Mouse (Mus musculus): ENCODE measurements around the gene Gm45799. TPM values are rescaled to one million over a fixed set of nuclear protein-coding genes. Genes with fewer than 3 reads are reported as not detected.

Gm45799 gene
- 16.7 TPM for polyA plus RNA-seq (2014; fragmentation: Illumina TruSeq; extraction: RNeasy Lipid Tissue Mini Kit (QIAGEN cat#74804); ENCODE audit: insufficient read depth, low read depth, low replicate concordance)

DNA sequence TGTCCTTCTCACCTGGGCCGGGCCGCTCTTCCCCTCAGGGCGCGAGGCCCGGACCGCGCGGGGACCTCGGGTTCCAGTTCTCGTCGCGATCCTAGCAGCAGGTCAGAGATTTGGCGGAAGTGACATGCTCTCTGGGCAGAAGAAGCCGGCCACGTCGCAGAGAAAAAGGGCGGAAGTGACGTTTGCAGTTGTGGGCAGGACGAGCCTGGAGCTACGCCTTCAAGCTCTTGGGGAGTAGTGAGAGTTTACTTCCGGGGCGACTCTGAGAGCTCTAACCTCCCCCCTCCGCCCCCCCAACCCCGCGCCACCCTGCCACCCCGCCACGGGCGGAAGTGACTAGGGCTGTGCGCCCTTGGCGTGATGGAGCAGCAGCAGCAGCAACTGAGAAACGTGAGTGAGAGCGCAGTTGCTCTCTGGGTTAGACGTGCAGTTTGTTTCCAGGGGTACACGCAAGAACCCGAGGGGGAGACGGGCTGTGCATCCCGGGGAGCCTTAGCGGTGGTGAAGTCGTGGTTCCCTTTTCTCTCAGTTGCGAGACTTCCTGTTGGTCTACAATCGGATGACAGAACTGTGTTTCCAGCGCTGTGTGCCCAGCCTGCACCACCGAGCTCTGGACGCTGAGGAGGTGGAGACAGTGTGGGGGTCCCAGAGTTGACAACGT lies at the start of gene Gm45799, which contains the start of gene Arfip2:
Gm45799 (plus strand) TSS at position 320 of the 661 bp plus-strand sequence.
Arfip2 (minus strand) TSS at position 184 of the 661 bp plus-strand sequence.

DNA sequence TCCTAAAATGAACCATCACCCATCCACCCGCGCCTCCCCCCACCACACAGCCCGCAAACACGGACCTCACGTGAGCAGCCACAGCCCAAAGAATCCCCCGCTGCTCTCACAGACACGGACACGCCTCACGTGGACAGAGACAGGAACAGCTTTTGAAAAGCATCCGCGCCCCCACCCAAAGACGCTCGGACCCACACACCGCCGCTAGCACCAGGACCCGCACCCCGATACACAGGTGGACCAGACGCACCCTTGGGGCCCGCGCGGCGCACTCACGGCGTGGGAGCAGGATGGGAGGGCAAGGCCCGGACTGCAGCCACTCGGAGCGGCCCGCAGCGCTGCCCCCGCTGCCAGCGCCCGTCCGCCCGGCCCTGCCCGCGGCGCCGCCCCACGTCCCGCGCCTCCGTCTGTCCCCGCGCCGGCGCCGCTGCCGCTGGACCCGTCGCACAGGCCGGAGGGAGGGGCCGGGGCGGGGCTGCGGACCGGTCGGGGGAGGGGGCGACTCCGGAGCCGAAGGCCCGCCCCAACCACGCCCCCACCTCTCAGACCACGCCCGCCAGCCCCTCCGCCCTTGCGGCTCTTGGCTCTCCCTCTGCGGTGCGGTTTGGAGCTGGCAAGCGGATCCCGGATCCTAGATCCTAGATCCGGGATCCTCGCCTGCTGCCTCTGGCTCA lies 7.1 kb upstream of the Gm45799 start, which contains the start of gene Trim3:
Trim3 (minus strand) TSS at position 445 of the 674 bp plus-strand sequence.

DNA sequence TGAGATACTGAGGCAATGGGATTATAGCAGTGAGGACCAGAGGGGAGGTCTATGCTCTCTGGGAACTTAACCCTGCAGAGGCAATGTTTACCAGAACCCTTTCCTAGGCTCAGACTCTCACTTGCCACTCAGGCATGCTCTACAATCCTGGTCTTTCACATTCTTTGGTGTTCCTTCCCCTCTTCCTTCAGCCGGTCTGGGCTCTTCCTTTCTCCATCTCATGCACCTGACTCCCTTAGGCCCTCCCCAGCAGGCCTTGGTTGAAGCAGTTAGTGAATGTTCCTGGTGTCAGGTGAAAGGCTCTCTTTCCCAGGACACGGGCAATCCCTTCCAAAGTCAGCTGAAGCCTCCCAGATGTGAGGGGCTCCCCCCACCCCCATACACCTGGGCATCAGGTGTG lies 596 bp upstream of the Gm45799 start, which contains the start of gene Timm10b:
Timm10b (plus strand) TSS at position 301 of the 400 bp plus-strand sequence.

DNA sequence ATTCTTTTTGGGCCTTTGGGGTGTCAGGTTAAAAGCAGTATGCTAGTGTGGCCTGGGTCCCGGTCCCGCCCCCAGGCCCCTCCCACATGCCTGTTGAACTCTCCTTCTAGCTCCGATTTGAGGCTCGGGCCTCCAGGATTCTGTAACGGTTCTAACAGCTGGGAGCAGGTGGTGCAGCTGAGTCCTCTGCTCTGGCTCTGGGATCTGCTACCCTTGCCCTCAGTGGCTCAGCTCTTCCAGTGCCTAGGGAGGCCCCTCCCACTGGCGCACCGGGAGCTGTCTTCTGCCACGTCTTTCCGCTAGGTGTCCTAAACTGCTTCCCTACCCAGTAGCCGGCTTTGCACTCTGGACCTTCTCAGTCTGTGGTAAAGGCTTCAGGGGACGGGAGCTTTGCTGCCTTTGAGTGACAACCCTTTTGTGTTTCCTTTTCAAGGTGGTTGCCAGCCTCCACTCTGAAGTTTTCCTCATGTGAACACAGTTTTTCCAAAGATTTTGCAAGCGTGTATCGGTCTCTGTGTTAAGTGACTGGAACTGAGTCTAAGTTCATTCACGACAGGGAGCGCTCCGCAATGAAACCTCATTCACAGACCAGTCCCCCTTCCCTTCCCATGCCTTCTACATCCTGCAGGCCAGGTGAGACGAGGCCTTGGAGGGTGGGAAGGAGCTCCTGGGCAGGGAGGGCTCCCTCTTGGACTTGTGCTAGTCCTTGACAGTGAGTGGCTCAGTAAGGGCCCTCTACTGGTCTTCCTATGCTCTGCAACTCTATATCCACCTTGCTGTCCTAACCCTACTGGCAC lies 10.5 kb downstream of the Gm45799 start, which contains the start of gene Dnhd1:
Dnhd1 (plus strand) TSS at position 189 of the 797 bp plus-strand sequence.

Other genes with a start within 250 kb of the Gm45799 start
- 12.5 TPM for gene Fam160a2, start 240.5 kb upstream of the Gm45799 start, polyA plus RNA-seq (2014; fragmentation: Illumina TruSeq; extraction: RNeasy Lipid Tissue Mini Kit (QIAGEN cat#74804); ENCODE audit: insufficient read depth, low read depth, low replicate concordance)
- gene Cnga4, start 236.0 kb upstream of the Gm45799 start, polyA plus RNA-seq (2014; fragmentation: Illumina TruSeq; extraction: RNeasy Lipid Tissue Mini Kit (QIAGEN cat#74804); ENCODE audit: insufficient read depth, low read depth, low replicate concordance) = not detected
- not detected for gene Cckbr, start 214.8 kb upstream of the Gm45799 start, polyA plus RNA-seq (2014; fragmentation: Illumina TruSeq; extraction: RNeasy Lipid Tissue Mini Kit (QIAGEN cat#74804); ENCODE audit: insufficient read depth, low read depth, low replicate concordance)
- gene Cavin3, start 158.3 kb upstream of the Gm45799 start, polyA plus RNA-seq (2014; fragmentation: Illumina TruSeq; extraction: RNeasy Lipid Tissue Mini Kit (QIAGEN cat#74804); ENCODE audit: insufficient read depth, low read depth, low replicate concordance) = 51.0 TPM
- gene Smpd1, start 86.2 kb upstream of the Gm45799 start, polyA plus RNA-seq (2014; fragmentation: Illumina TruSeq; extraction: RNeasy Lipid Tissue Mini Kit (QIAGEN cat#74804); ENCODE audit: insufficient read depth, low read depth, low replicate concordance) = 50.9 TPM
- 47.5 TPM for gene Apbb1, start 58.9 kb upstream of the Gm45799 start, polyA plus RNA-seq (2014; fragmentation: Illumina TruSeq; extraction: RNeasy Lipid Tissue Mini Kit (QIAGEN cat#74804); ENCODE audit: insufficient read depth, low read depth, low replicate concordance)
- gene Hpx, start 40.4 kb upstream of the Gm45799 start, polyA plus RNA-seq (2014; fragmentation: Illumina TruSeq; extraction: RNeasy Lipid Tissue Mini Kit (QIAGEN cat#74804); ENCODE audit: insufficient read depth, low read depth, low replicate concordance) = 1.7 TPM
- gene Trim3, start 7.0 kb upstream of the Gm45799 start, polyA plus RNA-seq (2014; fragmentation: Illumina TruSeq; extraction: RNeasy Lipid Tissue Mini Kit (QIAGEN cat#74804); ENCODE audit: insufficient read depth, low read depth, low replicate concordance) = 57.8 TPM
- 129 TPM for gene Timm10b, start 496 bp upstream of the Gm45799 start, polyA plus RNA-seq (2014; fragmentation: Illumina TruSeq; extraction: RNeasy Lipid Tissue Mini Kit (QIAGEN cat#74804); ENCODE audit: insufficient read depth, low read depth, low replicate concordance)
- gene Arfip2, start 136 bp upstream of the Gm45799 start, polyA plus RNA-seq (2014; fragmentation: Illumina TruSeq; extraction: RNeasy Lipid Tissue Mini Kit (QIAGEN cat#74804); ENCODE audit: insufficient read depth, low read depth, low replicate concordance) = 29.0 TPM
- 0.89 TPM for gene Dnhd1, start 10.3 kb downstream of the Gm45799 start, polyA plus RNA-seq (2014; fragmentation: Illumina TruSeq; extraction: RNeasy Lipid Tissue Mini Kit (QIAGEN cat#74804); ENCODE audit: insufficient read depth, low read depth, low replicate concordance)
- gene Ilk, start 96.0 kb downstream of the Gm45799 start, polyA plus RNA-seq (2014; fragmentation: Illumina TruSeq; extraction: RNeasy Lipid Tissue Mini Kit (QIAGEN cat#74804); ENCODE audit: insufficient read depth, low read depth, low replicate concordance) = 157 TPM
- gene Rrp8, start 96.8 kb downstream of the Gm45799 start, polyA plus RNA-seq (2014; fragmentation: Illumina TruSeq; extraction: RNeasy Lipid Tissue Mini Kit (QIAGEN cat#74804); ENCODE audit: insufficient read depth, low read depth, low replicate concordance) = 10.1 TPM
- 159 TPM for gene Taf10, start 103.8 kb downstream of the Gm45799 start, polyA plus RNA-seq (2014; fragmentation: Illumina TruSeq; extraction: RNeasy Lipid Tissue Mini Kit (QIAGEN cat#74804); ENCODE audit: insufficient read depth, low read depth, low replicate concordance)
- gene Tpp1, start 111.7 kb downstream of the Gm45799 start, polyA plus RNA-seq (2014; fragmentation: Illumina TruSeq; extraction: RNeasy Lipid Tissue Mini Kit (QIAGEN cat#74804); ENCODE audit: insufficient read depth, low read depth, low replicate concordance) = 42.1 TPM
- gene Dchs1, start 147.1 kb downstream of the Gm45799 start, polyA plus RNA-seq (2014; fragmentation: Illumina TruSeq; extraction: RNeasy Lipid Tissue Mini Kit (QIAGEN cat#74804); ENCODE audit: insufficient read depth, low read depth, low replicate concordance) = 1.6 TPM
- 137 TPM for gene Mrpl17, start 170.5 kb downstream of the Gm45799 start, polyA plus RNA-seq (2014; fragmentation: Illumina TruSeq; extraction: RNeasy Lipid Tissue Mini Kit (QIAGEN cat#74804); ENCODE audit: insufficient read depth, low read depth, low replicate concordance)

Measured in lung, adult 10 weeks (tissue).